Mouse (Mus musculus) natural killer cell, adult 2 months (primary cell): ENCODE results near the gene Coq3.
A peak's percentile ranks its signal among the peaks of the same experiment; 100 is the strongest.

Experiments used
- DNase-seq, 2 experiments: peaks; one replicate each; pipeline ENCODE4 v3.0.0; 2022; ENCODE audit warnings: low spot score in 2 of 2

Coq3 gene

GRCm38 (mm10) chr4:21879565-21880220, at the start of gene Coq3:
Coq3 (plus strand) TSS chr4:21879673.
- peak; percentile 53 to 69 for DNase-seq

- no peak for DNase-seq
These were observed 46.6 kb upstream of the Coq3 start for GRCm38 (mm10) chr4:21832844-21833243.

GRCm38 (mm10) chr4:21847481-21848286, 31.8 kb upstream of the Coq3 start, which contains the start of gene Pnisr:
Pnisr (plus strand) TSS chr4:21847583.
- DNase-seq: peak; percentile 93

GRCm38 (mm10) chr4:21848287-21848630, 31.2 kb upstream of the Coq3 start:
- DNase-seq: peak; percentile 80 to 86

GRCm38 (mm10) chr4:21857481-21857880, 22.0 kb upstream of the Coq3 start:
- no peak for DNase-seq

GRCm38 (mm10) chr4:21865226-21865625, 14.2 kb upstream of the Coq3 start:
- DNase-seq: no peak

GRCm38 (mm10) chr4:21878776-21879175, 697 bp upstream of the Coq3 start:
- no peak for DNase-seq

GRCm38 (mm10) chr4:21882806-21883205, 3.3 kb downstream of the Coq3 start:
- DNase-seq: no peak

GRCm38 (mm10) chr4:21885831-21886230, 6.4 kb downstream of the Coq3 start:
- DNase-seq: no peak

GRCm38 (mm10) chr4:21930971-21931771, 51.7 kb downstream of the Coq3 start, which contains the start of gene Faxc:
Faxc (plus strand) TSS chr4:21931329.
- no peak for DNase-seq

GRCm38 (mm10) chr4:21931772-21932630, 52.5 kb downstream of the Coq3 start:
- no peak for DNase-seq

GRCm38 (mm10) chr4:21935378-21935777, 55.9 kb downstream of the Coq3 start:
- no peak for DNase-seq

- DNase-seq: no peak
These were observed 57.0 kb downstream of the Coq3 start for GRCm38 (mm10) chr4:21936424-21936823.

GRCm38 (mm10) chr4:21937890-21938289, 58.4 kb downstream of the Coq3 start:
- no peak for DNase-seq

- no peak for DNase-seq
These were observed 65.2 kb downstream of the Coq3 start for GRCm38 (mm10) chr4:21944672-21945071.

GRCm38 (mm10) chr4:21951444-21951843, 72.0 kb downstream of the Coq3 start:
- no peak for DNase-seq

GRCm38 (mm10) chr4:21952255-21952654, 72.8 kb downstream of the Coq3 start:
- no peak for DNase-seq

- peak in 1 of 2 experiments; percentile 8 for DNase-seq
These were observed 78.3 kb downstream of the Coq3 start for GRCm38 (mm10) chr4:21957570-21958321.
